Mouse (Mus musculus) brain, embryonic 14.5 days (tissue): ENCODE measurements at regions not wholly inside any gene's neighbourhood (a gene's known extent, or its start where the extent isn't known, plus 50 kb on each side); places are given as distances from the start of the nearest gene placed in this dataset.

ENCODE experiments used
- CTCF ChIP-seq: fragments of 200-500 bp; IDR thresholded peaks from 2 replicates; pipeline ENCODE4 v1.5.1; 2012; ENCODE audit warnings: inconsistent platforms, mild to moderate bottlenecking, moderate library complexity, borderline replicate concordance; ENCODE audit not compliant: insufficient read depth, insufficient read length; ENCODE audit errors: extremely low read depth
- POLR2A ChIP-seq: fragments of 200-500 bp; IDR thresholded peaks from 2 replicates; pipeline ENCODE4 v1.6.1; 2012; ENCODE audit warnings: mild to moderate bottlenecking, inconsistent platforms, borderline replicate concordance; ENCODE audit not compliant: poor library complexity, insufficient read depth, insufficient read length, severe bottlenecking; ENCODE audit errors: extremely low read depth

- TF ChIP-seq CTCF: no peak
- TF ChIP-seq POLR2A: no peak
Measured at GRCm38 (mm10) chr11:55712350-55712749, 104.4 kb upstream of the Glra1 start.
